Mouse (Mus musculus) kidney, adult 2 months (tissue): ENCODE data around the gene Apmap. TPM values are rescaled to one million over a fixed set of nuclear protein-coding genes. Genes with fewer than 3 reads are reported as not detected.

ENCODE experiments used
- DNase-seq: peaks from one replicate; pipeline ENCODE4 v3.0.0; 2021
- H3K27ac ChIP-seq: fragments of 200-500 bp; 2 replicates; pipeline ENCODE4 v1.5.1; 2012; ENCODE audit warnings: low read depth, low read length, control low read depth, inconsistent platforms; ENCODE audit not compliant: insufficient read depth
- H3K27me3 ChIP-seq: fragments of 200-500 bp; replicated peaks from 2 replicates; pipeline ENCODE4 v1.6.1; 2012; ENCODE audit warnings: mild to moderate bottlenecking, moderate library complexity, low read length, inconsistent platforms; ENCODE audit not compliant: control insufficient read depth, insufficient read depth
- H3K36me3 ChIP-seq: fragments of 200-500 bp; 2 replicates; pipeline ENCODE4 v1.6.1; 2012; ENCODE audit warnings: mild to moderate bottlenecking, moderate library complexity, low read length, inconsistent platforms; ENCODE audit not compliant: control insufficient read depth, insufficient read depth
- H3K4me1 ChIP-seq: fragments of 200-500 bp; 2 replicates; pipeline ENCODE4 v1.6.1; 2011; ENCODE audit warnings: low read length; ENCODE audit not compliant: control insufficient read depth, insufficient read depth
- H3K4me3 ChIP-seq: fragments of 200-500 bp; 2 replicates; pipeline ENCODE4 v1.5.1; 2011; ENCODE audit warnings: mild to moderate bottlenecking, low read depth, low read length, control low read depth; ENCODE audit not compliant: insufficient read depth
- CTCF ChIP-seq: fragments of 200-500 bp; conservative IDR thresholded peaks from 2 replicates; pipeline ENCODE4 v1.5.1; 2011; ENCODE audit warnings: low read depth, mild to moderate bottlenecking, control low read depth, low read length, moderate library complexity, mixed read lengths; ENCODE audit not compliant: insufficient read depth, insufficient read length
- POLR2A ChIP-seq: fragments of 200-500 bp; IDR thresholded peaks from one replicate; pipeline ENCODE4 v1.6.1; 2011; ENCODE audit warnings: low read depth, low read length, control low read depth
- WGBS: fragments of 180-500 bp; shearing (Covaris S2); methylation state at CpG from one replicate; pipeline ENCODE4 v1.1.7; 2018; 5-methylcytosine and 5-hydroxymethylcytosine counted together
- polyA plus RNA-seq: library from polyadenylated mRNA; depleted of rRNA; stranded (reverse); fragments of >200 nt; gene quantifications from 2 replicates; pipeline ENCODE4 v1.2.3, GENCODE M21; 2012

Gene Apmap
- polyA plus RNA-seq, 1 experiment = 172 TPM

GRCm38 (mm10) chr2:150650511-150651074, 42.2 kb upstream of the Apmap start:
- TF ChIP-seq POLR2A = no peak
- TF ChIP-seq CTCF = no peak
- 33% methylated on average over 7 of the region's 7 CpGs for WGBS
- Histone ChIP-seq H3K4me3 (no peak overlapping the region), H3K27me3 (no peaks in the 10 kb centered on the region), H3K27ac (peak overlapping the region; percentile 18), H3K36me3 (no peaks in the 10 kb centered on the region), H3K4me1 (peaks cover 24% of the 10 kb centered on the region)
- no peak for DNase-seq

- TF ChIP-seq CTCF (no peak), POLR2A (no peak)
- Histone ChIP-seq H3K4me1 (peaks cover 18% of the 10 kb centered on the region), H3K36me3 (no peaks in the 10 kb centered on the region), H3K4me3 (no peak overlapping the region), H3K27ac (peak overlapping the region; percentile 82; the same call in 1 of the 2 replicates), H3K27me3 (no peaks in the 10 kb centered on the region)
- 45% methylated on average over 13 of the region's 13 CpGs for WGBS
- DNase-seq = no peak
Measured at GRCm38 (mm10) chr2:150648300-150648895, 40.0 kb upstream of the Apmap start.

GRCm38 (mm10) chr2:150647681-150648299, 39.4 kb upstream of the Apmap start:
- H3K36me3 ChIP-seq = no peaks in the 10 kb centered on the region
- no peak for TF ChIP-seq CTCF
- TF ChIP-seq POLR2A = no peak
- DNase-seq = peak; percentile 76
- no peak overlapping the region for H3K4me3 ChIP-seq
- no peaks in the 10 kb centered on the region for H3K27me3 ChIP-seq
- WGBS = 47% methylated on average over 14 of the region's 14 CpGs
- peak overlapping the region; percentile 82 for H3K27ac ChIP-seq
- H3K4me1 ChIP-seq = peaks cover 18% of the 10 kb centered on the region

DNA sequence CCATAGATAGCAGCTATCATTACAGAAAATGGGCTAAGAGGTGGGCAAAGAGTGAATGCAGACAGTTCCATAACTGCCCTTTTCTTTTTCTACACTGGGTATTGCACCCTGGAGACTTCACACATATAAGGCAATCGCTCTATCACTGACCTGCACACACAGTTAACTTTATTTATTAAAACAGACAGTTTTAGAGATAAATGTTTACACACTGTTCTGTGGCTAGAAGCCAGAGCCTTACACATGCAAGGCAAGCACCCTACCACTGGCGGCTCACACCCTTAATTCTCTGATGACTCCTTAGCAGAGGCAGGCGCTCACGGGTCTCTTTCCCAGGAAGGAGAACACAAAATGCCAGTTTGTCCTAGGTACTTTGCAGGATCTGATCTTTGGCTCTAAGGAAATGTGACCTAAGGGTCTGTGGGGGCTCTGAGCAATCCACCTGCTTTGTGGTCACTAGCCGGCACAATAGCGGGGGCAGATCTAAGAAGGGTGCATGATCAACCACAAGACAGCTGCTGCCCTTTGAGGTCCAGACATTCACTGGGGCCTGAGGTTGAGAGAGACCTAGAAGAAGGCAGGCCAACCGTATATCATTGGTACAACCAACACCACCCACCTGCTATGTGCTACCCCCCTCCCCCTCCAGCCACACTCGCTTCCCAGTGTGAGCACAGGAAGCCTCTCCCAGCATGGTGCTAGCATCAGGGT, 38.2 kb upstream of the Apmap start:
- TF ChIP-seq CTCF (no peak), POLR2A (no peak)
- no peak overlapping the region; the same call in 1 of the 2 replicates for H3K27ac ChIP-seq
- no peaks in the 10 kb centered on the region for H3K27me3 ChIP-seq
- no peak for DNase-seq
- H3K4me1 ChIP-seq = peaks cover 18% of the 10 kb centered on the region
- H3K36me3 ChIP-seq = no peaks in the 10 kb centered on the region
- H3K4me3 ChIP-seq = no peak overlapping the region
- WGBS = 71% methylated on average over 8 of the region's 8 CpGs

- no peaks in the 10 kb centered on the region for H3K27me3 ChIP-seq
- no peak for DNase-seq
- no peaks in the 10 kb centered on the region for H3K36me3 ChIP-seq
- H3K27ac ChIP-seq = no peak overlapping the region
- WGBS = 60% methylated on average over 4 of the region's 4 CpGs
- no peak overlapping the region for H3K4me3 ChIP-seq
- peaks cover 16% of the 10 kb centered on the region for H3K4me1 ChIP-seq
- no peak for TF ChIP-seq CTCF
- no peak for TF ChIP-seq POLR2A
Measured at GRCm38 (mm10) chr2:150645225-150645624, 36.9 kb upstream of the Apmap start.

DNA sequence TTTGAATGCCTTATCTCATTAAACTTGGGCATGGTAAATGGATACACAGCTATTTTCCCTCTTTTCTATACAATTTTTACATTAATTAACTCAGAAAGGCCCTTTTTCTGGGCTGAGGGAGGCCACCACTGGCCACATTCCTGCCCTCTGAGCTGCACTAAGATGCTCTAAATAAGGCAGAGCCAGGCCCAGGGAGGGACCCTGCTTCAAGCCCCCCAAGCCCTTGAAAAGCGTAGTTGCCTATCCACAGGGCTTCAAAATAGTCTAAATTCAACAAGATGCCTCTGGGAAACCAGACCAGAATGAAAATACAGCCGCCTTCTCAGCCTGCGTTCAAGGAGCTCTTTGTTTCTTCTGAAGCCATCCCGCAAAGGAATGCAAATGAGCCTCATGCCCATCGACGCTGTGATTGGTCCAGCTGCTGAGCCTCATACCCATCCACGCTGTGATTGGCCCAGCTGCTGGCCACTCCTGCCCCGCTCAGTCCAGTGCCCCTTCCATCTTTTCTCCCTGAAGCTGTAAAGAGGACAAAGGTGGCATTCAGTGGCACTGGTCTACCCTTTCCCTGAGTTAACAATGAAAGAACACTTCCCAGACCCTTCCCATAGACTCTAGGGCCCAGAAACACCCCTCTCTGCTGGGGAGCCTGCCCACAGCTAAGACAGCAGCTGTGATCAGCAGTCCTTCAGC, 35.5 kb upstream of the Apmap start:
- no peak for TF ChIP-seq CTCF
- H3K27ac ChIP-seq = no peak overlapping the region

More for the DNA sequence above, 35.5 kb upstream of the Apmap start:
- H3K27me3 ChIP-seq = no peaks in the 10 kb centered on the region
- no peak for DNase-seq
- WGBS = 82% methylated on average over 8 of the region's 8 CpGs
- peaks cover 16% of the 10 kb centered on the region for H3K4me1 ChIP-seq
- H3K36me3 ChIP-seq = no peaks in the 10 kb centered on the region
- H3K4me3 ChIP-seq = no peak overlapping the region
